Mouse (Mus musculus) ovary, adult 2 months (tissue): ENCODE measurements around the gene Gm13030. TPM values are rescaled to one million over a fixed set of nuclear protein-coding genes. Genes with fewer than 3 reads are reported as not detected.

ENCODE experiments used
- polyA plus RNA-seq: library from polyadenylated mRNA; depleted of rRNA; stranded (reverse); fragments of >200 nt; gene quantifications from 2 replicates; pipeline ENCODE4 v1.2.3, GENCODE M21; 2012; rRNA removed

Gene Gm13030
- polyA plus RNA-seq: 0.38 and 0.68 TPM in 2 replicates

DNA sequence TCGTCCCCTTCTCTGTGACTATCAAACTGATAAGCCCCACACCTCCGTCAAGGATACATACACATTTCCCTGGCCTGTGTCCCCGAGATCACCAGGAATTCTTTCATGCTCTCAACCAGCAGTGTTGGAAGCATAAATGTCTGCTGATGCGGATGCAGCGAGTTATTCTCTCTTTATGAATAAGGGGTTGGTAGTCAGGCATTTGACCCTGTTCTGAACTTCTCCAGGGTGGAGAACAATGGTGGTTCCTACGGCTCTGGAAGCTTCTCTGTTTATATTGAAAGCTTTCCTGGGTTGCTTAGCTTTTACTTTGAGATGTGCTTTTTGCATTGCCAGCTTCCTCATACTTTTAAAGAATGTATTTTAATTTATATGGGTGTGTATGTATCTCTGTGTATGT, at the start of gene Gm13030:
Gm13030 (minus strand) TSS at position 101 of the 400 bp plus-strand sequence.

GRCm38 (mm10) chr4:138913797-138914196, 40.0 kb upstream of the Gm13030 start, which contains the start of gene Otud3:
Otud3 (minus strand) TSS chr4:138913945.

DNA sequence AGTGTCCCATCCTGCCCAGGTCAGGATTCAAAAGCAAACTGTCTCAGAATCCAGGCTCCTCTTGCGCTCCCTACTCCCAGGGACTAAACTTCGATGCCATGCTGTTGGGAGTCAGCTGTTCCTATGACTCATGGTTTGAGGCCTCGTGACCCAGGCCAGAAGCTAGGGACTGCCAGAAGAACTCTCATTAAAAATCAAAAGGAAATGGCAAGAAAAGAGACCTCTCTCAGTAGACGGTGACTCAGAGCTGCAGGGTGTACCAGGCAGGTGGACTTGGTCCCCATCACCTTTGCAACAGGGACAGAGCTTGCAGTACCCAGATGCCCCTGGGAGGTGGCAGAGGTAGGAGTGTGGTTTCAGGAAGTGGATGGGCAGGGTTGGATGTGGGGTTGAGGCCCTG, 4.0 kb upstream of the Gm13030 start, which contains the start of gene Pla2g2e:
Pla2g2e (plus strand) TSS at position 212 of the 400 bp plus-strand sequence.

GRCm38 (mm10) chr4:138863344-138863998, 10.3 kb downstream of the Gm13030 start, which contains the start of gene Pla2g5:
Pla2g5 (minus strand) TSS chr4:138863482.

Other genes with a start within 250 kb of the Gm13030 start
- 0.80 and 1.6 TPM in 2 replicates for gene Vwa5b1, start 238.1 kb downstream of the Gm13030 start, polyA plus RNA-seq
- gene Pla2g2c, start 149.2 kb downstream of the Gm13030 start, polyA plus RNA-seq: 0.39 and 0.51 TPM in 2 replicates
- 34.1 and 38.5 TPM in 2 replicates for gene Ubxn10, start 136.8 kb downstream of the Gm13030 start, polyA plus RNA-seq
- 0.71 and 0.74 TPM in 2 replicates for gene Pla2g2f, start 116.3 kb downstream of the Gm13030 start, polyA plus RNA-seq
- 1.7 and 3.4 TPM in 2 replicates for gene Pla2g2d, start 98.2 kb downstream of the Gm13030 start, polyA plus RNA-seq
- 73.1 and 95.7 TPM in 2 replicates for gene Pla2g5, start 10.5 kb downstream of the Gm13030 start, polyA plus RNA-seq
- 2.1 and 4.8 TPM in 2 replicates for gene Pla2g2e, start 4.0 kb upstream of the Gm13030 start, polyA plus RNA-seq
- gene Otud3, start 40.0 kb upstream of the Gm13030 start, polyA plus RNA-seq: 8.2 and 9.4 TPM in 2 replicates
- gene Rnf186, start 93.1 kb upstream of the Gm13030 start, polyA plus RNA-seq: 5.7 and 9.0 TPM in 2 replicates
- 12.2 and 13.1 TPM in 2 replicates for gene Tmco4, start 98.9 kb upstream of the Gm13030 start, polyA plus RNA-seq
- 0.25 and 0.54 TPM in 2 replicates for gene Htr6, start 201.6 kb upstream of the Gm13030 start, polyA plus RNA-seq
- 467 and 489 TPM in 2 replicates for gene Nbl1, start 219.0 kb upstream of the Gm13030 start, polyA plus RNA-seq